Mouse (Mus musculus) thymus, postnatal 4 days (tissue): ENCODE results near the gene Gatc.
"Not testable (repeated sequence)": the region's sequence is repeated elsewhere in the genome, so short reads cannot be mapped to it uniquely, and the experiment has no call there.

Experiments used
- DNase-seq: peaks from one replicate; pipeline ENCODE4 v3.0.0; 2021

Gene Gatc

GRCm38 (mm10) chr5:115327610-115328548 lies 13.1 kb downstream of the Gatc start:
- DNase-seq, result peak; percentile 70

DNA sequence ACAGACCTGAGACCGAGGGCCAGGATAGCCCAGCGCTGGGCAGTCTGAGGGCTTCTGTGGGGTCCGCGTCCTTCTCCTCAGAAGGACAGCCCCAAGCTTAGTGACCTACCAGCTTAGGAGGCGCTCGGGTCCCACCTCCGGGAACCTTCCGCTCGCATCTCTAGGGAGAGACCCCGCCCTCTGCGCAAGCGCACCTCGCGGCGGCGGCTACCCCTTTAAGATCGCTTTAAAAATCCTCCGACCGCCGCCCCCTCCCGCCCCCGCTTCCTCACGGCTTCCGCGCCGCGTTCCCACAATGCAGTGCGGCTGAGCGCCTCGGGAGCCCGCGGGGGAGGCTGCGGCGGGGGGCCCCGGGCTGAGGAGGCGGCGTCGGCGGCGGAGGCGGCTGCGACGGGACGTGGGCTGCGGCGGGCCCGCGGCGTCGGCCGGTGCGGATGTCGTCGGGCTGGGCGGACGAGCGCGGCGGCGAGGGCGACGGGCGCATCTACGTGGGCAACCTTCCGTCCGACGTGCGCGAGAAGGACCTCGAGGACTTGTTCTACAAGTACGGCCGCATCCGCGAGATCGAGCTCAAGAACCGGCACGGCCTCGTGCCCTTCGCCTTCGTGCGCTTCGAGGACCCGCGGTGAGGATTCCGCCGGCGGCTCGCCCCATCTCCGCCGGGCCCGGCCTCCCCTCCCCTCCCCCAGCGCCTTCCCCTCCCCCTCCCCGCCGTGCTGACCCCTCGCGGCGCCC lies 13.9 kb downstream of the Gatc start, which contains the start of gene Srsf9:
Gene Srsf9 (plus strand): TSS at position 303 of the 735 bp plus-strand sequence.
- DNase-seq, result peak; percentile 98

DNA sequence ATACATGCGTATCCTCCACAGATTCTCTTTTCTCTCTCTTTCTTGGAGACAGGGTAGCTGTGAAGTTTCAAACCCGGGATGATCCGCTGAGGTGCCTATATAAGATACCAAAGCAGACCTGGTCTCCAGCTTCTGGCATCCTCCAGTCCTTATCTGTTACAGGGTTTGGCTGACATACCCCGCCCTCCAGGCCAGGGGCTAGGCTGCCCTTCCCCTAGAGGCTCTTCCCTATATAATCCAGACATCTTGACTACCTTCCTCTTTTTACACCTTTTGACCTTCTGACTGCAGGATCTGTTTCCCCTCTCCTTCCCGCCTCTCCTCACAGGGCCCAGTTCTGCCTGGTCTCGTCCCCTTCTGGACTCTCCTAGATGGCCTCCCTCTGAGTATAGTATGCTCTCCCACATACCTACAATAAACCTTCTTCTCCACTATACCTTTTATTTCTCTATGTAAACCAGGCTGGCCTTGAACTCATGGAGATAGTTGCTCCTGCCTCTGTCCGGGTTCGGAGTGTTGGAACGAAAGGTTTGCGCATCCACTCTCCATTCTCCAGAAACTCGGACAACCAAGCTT lies 14.6 kb downstream of the Gatc start:
- peak; percentile 23 for DNase-seq

- peak; percentile 59 for DNase-seq
These were observed 21.7 kb downstream of the Gatc start for GRCm38 (mm10) chr5:115319004-115319940.

GRCm38 (mm10) chr5:115317645-115318328 lies 23.2 kb downstream of the Gatc start:
- peak; percentile 63 for DNase-seq

- peak; percentile 32 for DNase-seq
These were observed 23.9 kb downstream of the Gatc start for GRCm38 (mm10) chr5:115316968-115317644.

DNA sequence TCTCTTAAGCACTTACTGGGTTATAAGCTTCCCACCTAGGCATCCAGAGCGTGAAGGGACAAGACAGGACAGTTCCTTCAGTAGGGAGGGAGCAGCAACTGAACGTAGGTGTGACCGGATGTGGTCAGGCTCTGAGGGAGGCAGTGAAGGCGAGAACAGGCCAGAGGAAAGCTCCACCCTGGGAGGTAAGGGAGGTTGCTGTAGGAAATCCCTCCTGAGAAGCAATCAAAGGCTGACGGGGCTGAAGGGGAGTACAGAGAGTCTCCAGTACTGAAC lies 27.4 kb downstream of the Gatc start:
- no peak for DNase-seq

GRCm38 (mm10) chr5:115312816-115313667 lies 27.9 kb downstream of the Gatc start:
- DNase-seq, result no peak

DNA sequence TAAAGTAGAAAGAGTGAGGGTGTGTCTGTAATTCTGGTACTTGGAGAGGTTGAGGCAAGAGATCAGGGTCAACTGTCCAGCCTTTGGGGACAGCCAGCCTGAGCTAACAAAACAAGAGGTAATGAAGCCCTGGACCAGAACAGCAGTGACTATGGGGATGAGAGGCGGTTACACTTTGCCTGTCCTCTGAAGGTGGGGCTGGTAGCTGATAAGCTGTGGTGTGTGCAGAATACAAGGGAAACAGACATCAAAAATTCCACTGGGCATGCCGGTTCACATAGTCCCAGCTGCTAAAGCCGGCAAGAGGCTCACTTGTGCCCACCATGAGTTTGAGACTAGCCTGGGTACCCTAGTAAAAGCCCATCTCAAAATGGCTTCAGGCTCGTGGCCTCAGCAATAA lies 28.6 kb downstream of the Gatc start:
- DNase-seq, result no peak

DNA sequence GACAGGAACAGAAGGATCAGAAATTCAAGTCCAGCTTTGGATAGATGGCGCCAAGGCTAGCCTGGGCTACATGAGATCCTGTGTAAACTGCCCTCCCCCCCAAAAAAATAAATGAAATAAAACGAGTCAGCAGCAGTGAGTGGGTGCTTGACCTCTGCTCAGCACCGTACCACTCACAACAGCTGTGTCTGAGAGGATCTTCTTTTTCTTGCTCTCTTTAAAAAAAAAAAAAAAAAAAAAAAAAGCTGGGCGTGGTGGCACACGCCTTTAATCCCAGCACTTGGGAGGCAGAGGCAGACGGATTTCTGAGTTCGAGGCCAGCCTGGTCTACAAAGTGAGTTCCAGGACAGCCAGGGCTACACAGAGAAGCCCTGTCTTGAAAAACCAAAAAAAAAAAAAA lies 38.8 kb downstream of the Gatc start:
- not testable (repeated sequence) for DNase-seq

GRCm38 (mm10) chr5:115301615-115302014 lies 39.4 kb downstream of the Gatc start:
- DNase-seq, result no peak

- peak; percentile 99 for DNase-seq
These were observed 40.0 kb downstream of the Gatc start, which contains the start of gene Dynll1 for GRCm38 (mm10) chr5:115300792-115301614. Gene Dynll1, minus strand, starts transcription at chr5:115300999.

- DNase-seq, result no peak
These were observed 40.8 kb downstream of the Gatc start for GRCm38 (mm10) chr5:115300035-115300744.

DNA sequence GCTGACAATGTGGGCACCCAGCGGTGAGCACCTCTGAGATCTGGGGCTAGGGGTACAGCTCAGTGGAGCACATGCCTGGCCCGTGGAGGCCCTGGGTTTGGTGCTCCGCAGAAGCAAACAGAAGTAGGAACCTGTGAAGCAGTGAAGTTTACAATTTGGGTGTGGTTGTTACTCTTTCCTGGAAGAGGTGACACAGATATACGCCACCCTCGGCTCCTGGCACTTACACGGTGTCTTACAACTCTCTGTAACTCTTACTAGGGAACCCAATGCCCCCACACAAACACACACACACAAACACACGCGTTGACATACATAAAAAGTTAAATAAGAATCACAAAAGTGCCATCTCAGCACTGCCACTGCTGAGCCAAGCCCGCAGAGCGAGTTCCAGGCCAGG lies 44.6 kb downstream of the Gatc start:
- no peak for DNase-seq

GRCm38 (mm10) chr5:115294173-115294572 lies 46.8 kb downstream of the Gatc start:
- peak; percentile 32 for DNase-seq

GRCm38 (mm10) chr5:115284735-115285134 lies 56.2 kb downstream of the Gatc start:
- peak; percentile 38 for DNase-seq
